Mouse (Mus musculus) small intestine, adult 2 months (tissue): ENCODE data around the gene Uvrag. TPM values are rescaled to one million over a fixed set of nuclear protein-coding genes. Genes with fewer than 3 reads are reported as not detected.

Experiments used
- H3K27ac ChIP-seq: fragments of 200-500 bp; 2 replicates; pipeline ENCODE4 v1.5.1; 2012; ENCODE audit warnings: low read depth, low read length, control low read depth, inconsistent platforms; ENCODE audit not compliant: insufficient read depth
- H3K27me3 ChIP-seq: fragments of 200-500 bp; 2 replicates; pipeline ENCODE4 v1.6.1; 2012; ENCODE audit warnings: mild to moderate bottlenecking, moderate library complexity, low read length, inconsistent platforms; ENCODE audit not compliant: control insufficient read depth, insufficient read depth
- H3K36me3 ChIP-seq: fragments of 200-500 bp; 2 replicates; pipeline ENCODE4 v1.6.1; 2012; ENCODE audit warnings: mild to moderate bottlenecking, low read length, control low read depth, inconsistent platforms; ENCODE audit not compliant: control insufficient read depth, insufficient read depth
- H3K4me1 ChIP-seq: fragments of 200-500 bp; 2 replicates; pipeline ENCODE4 v1.6.1; 2012; ENCODE audit warnings: low read length, inconsistent platforms, mixed read lengths; ENCODE audit not compliant: control insufficient read depth, insufficient read depth, insufficient read length
- H3K4me3 ChIP-seq: fragments of 200-500 bp; 2 replicates; pipeline ENCODE4 v1.5.1; 2012; ENCODE audit warnings: low read depth, mild to moderate bottlenecking, control low read depth, inconsistent platforms, low read length, moderate library complexity
- CTCF ChIP-seq: fragments of 200-500 bp; IDR thresholded peaks from 2 replicates; pipeline ENCODE4 v1.5.1; 2012; ENCODE audit warnings: low read depth, mild to moderate bottlenecking, control low read depth, inconsistent platforms, low read length, moderate library complexity, mixed read lengths; ENCODE audit not compliant: insufficient replicate concordance, insufficient read length; ENCODE audit errors: extremely low read depth
- POLR2A ChIP-seq: fragments of 200-500 bp; IDR thresholded peaks from 2 replicates; pipeline ENCODE4 v1.6.1; 2012; ENCODE audit warnings: low read depth, mild to moderate bottlenecking, control low read depth, inconsistent platforms, low read length, moderate library complexity
- WGBS: fragments of 180-500 bp; shearing (Covaris S2); methylation state at CpG from one replicate; pipeline ENCODE4 v1.1.7; 2018; 5-methylcytosine and 5-hydroxymethylcytosine counted together
- polyA plus RNA-seq: library from polyadenylated mRNA; depleted of rRNA; stranded (reverse); fragments of >200 nt; gene quantifications from 2 replicates; pipeline ENCODE4 v1.2.3, GENCODE M21; 2012

The Uvrag gene
- polyA plus RNA-seq, 1 experiment: 28.2 TPM

DNA sequence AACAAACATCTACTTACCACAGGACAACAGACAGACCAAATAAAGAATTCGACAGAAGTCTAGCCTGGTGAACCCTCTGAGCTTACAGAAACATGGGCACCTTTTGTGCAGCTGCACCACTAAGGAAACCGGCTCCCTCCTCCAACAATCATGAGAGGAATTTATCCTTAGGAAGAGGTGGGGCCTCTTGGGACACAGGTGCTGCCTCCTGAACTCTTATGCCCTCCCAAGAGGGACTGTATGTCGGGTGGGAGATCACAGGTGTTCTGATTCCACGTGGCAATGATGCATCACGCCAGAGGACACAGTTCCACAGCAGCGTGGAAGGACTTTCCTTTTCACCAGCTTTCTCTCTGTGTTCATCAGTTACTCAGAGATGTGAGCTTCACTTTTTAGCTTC, 146.8 kb downstream of the Uvrag start:
- no peaks in the 10 kb centered on the region for H3K4me1 ChIP-seq
- 52% methylated on average over 6 of the region's 6 CpGs for WGBS
- no peak overlapping the region for H3K4me3 ChIP-seq
- TF ChIP-seq POLR2A (no peak), CTCF (no peak)
- H3K27ac ChIP-seq: no peak overlapping the region
- H3K27me3 ChIP-seq: no peaks in the 10 kb centered on the region
- H3K36me3 ChIP-seq: peaks cover 6% of the 10 kb centered on the region

DNA sequence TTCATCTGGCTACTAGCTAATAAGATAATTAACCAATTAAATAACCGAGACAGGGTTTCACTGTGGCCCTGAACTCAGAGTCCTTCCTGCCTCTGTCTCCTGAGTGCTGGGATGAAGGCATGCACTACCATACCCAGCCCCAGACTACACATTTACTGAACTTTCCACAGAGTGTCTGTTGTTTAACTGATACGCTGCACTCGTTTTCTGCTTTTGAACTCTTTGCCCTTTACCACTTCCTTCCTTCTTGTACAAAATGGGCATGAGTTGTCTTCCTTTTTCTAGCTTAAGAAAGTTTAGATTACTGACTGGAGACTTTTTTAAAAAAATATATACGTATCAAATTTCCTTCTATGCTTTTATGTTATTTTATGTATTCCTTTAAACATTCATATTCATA, 147.5 kb downstream of the Uvrag start:
- Histone ChIP-seq H3K27me3 (no peaks in the 10 kb centered on the region), H3K4me3 (no peak overlapping the region), H3K4me1 (no peaks in the 10 kb centered on the region), H3K27ac (no peak overlapping the region), H3K36me3 (peaks cover 8% of the 10 kb centered on the region)
- 76% methylated on average over 4 of the region's 4 CpGs for WGBS
- TF ChIP-seq POLR2A: no peak
- TF ChIP-seq CTCF: no peak

- H3K4me1 ChIP-seq: peaks cover 2% of the 10 kb centered on the region; the same call in 1 of the 2 replicates
- no peak for TF ChIP-seq POLR2A
- H3K27me3 ChIP-seq: no peaks in the 10 kb centered on the region
- H3K4me3 ChIP-seq: no peak overlapping the region
- H3K36me3 ChIP-seq: peaks cover 9% of the 10 kb centered on the region
- H3K27ac ChIP-seq: no peak overlapping the region
- 98% methylated on average over 2 of the region's 2 CpGs for WGBS
Observed at GRCm38 (mm10) chr7:98991204-98991761, 149.7 kb downstream of the Uvrag start.

- no peak overlapping the region for H3K4me3 ChIP-seq
- WGBS: 20% methylated on average over 1 of the region's 1 CpGs
- H3K4me1 ChIP-seq: peaks cover 2% of the 10 kb centered on the region; the same call in 1 of the 2 replicates
- H3K27me3 ChIP-seq: no peaks in the 10 kb centered on the region
- TF ChIP-seq POLR2A (no peak), CTCF (no peak)
- no peak overlapping the region for H3K27ac ChIP-seq
- H3K36me3 ChIP-seq: peaks cover 9% of the 10 kb centered on the region
Observed at GRCm38 (mm10) chr7:98990510-98990909, 150.4 kb downstream of the Uvrag start.

DNA sequence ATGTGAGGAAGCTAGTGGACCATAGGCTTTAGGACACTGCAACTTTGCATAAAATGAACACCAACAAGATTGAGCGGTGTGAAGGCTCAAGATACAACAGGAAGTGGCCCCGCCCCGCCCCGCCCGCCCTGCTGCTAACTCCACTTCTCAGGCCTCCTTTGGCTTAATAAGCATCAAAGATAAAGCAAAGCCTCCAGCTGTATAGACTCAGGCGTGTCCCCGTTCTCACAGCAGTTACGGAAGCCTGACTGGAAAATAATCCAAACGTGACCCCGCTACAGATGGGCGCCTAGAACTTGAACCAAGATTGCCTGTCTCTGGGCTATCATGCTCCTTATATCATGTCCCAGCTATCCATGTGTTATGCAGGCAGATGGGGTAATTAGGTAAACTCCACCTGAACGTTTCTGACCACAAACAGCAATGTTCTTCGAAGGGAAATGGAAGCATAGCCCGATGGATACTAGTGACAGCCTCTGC, 153.9 kb downstream of the Uvrag start:
- WGBS: 75% methylated on average over 14 of the region's 14 CpGs
- Histone ChIP-seq H3K36me3 (peaks cover 9% of the 10 kb centered on the region), H3K4me3 (no peak overlapping the region), H3K27ac (no peak overlapping the region), H3K4me1 (peaks cover 2% of the 10 kb centered on the region; the same call in 1 of the 2 replicates), H3K27me3 (no peaks in the 10 kb centered on the region)
- TF ChIP-seq CTCF: no peak
- TF ChIP-seq POLR2A: no peak

GRCm38 (mm10) chr7:98985935-98986334, 155.0 kb downstream of the Uvrag start:
- TF ChIP-seq POLR2A (no peak), CTCF (no peak)
- Histone ChIP-seq H3K27ac (no peak overlapping the region), H3K27me3 (no peaks in the 10 kb centered on the region), H3K36me3 (peaks cover 9% of the 10 kb centered on the region), H3K4me1 (peaks cover 2% of the 10 kb centered on the region; the same call in 1 of the 2 replicates), H3K4me3 (no peak overlapping the region)
- WGBS: 84% methylated on average over 2 of the region's 2 CpGs

DNA sequence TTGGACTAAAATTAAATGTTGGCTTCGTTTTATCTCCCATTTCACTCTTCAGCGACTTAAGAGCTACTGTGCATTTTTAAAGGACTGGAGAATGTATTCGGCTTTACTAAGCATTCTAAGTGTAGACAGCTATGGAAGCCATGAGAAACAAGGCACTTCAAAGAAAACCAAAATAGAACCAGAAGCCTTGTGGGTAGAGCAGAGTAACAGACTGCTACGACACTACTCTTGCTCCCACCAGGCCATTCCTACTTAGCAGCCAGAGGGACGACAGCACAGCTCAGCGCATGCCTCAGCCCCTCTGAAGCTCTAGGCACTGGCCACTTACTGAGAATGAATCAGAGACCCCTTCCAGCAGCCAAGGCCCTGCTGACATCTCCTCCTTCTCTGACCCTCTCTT, 155.5 kb downstream of the Uvrag start:
- H3K4me3 ChIP-seq: no peak overlapping the region
- H3K27ac ChIP-seq: no peak overlapping the region
- peaks cover 9% of the 10 kb centered on the region for H3K36me3 ChIP-seq
- no peaks in the 10 kb centered on the region for H3K27me3 ChIP-seq
- TF ChIP-seq CTCF (no peak), POLR2A (no peak)
- H3K4me1 ChIP-seq: peaks cover 2% of the 10 kb centered on the region; the same call in 1 of the 2 replicates
- WGBS: 82% methylated on average over 6 of the region's 6 CpGs
